Mouse (Mus musculus): Measurements from ENCODE around the gene Pla2g15.

GRCm38 (mm10) chr8:106169017-106169933 is 19.1 kb downstream of the Pla2g15 start:
- TF ChIP-seq CTCF (IDR thresholded peaks at IDR 0.05; ENCODE audit: low read depth) (no peak), EP300 (IDR thresholded peaks at IDR 0.05; ENCODE audit: low read depth) (no peak)
